Mouse (Mus musculus): ENCODE data around the gene Sema3f. TPM values are rescaled to one million over a fixed set of nuclear protein-coding genes. Genes with fewer than 3 reads are reported as not detected.
A peak's percentile ranks its signal among the peaks of the same experiment; 100 is the strongest.

Sema3f gene
- polyA plus RNA-seq, 1 experiment from 2014 or later, result 13.2 TPM

- Histone ChIP-seq H3K4me3 (no peak overlapping the region), H3K9me3 (no peaks in the 10 kb centered on the region), H3K36me3 (no peaks in the 10 kb centered on the region), H3K27ac (0 out of 2 replicates have a peak overlapping the region, but pooled peaks have one; percentile 0), H3K4me1 (peaks cover 52% of the 10 kb centered on the region), H3K27me3 (ENCODE audit: insufficient read depth, poor library complexity, severe bottlenecking) (peaks cover 12% of the 10 kb centered on the region; the same call in 1 of the 2 replicates)
- 57% methylated on average over 3 of the region's 3 CpGs for WGBS
- no peak for DNase-seq (ENCODE audit: low spot score)
Measured at GRCm38 (mm10) chr9:107729709-107730108, 19.4 kb upstream of the Sema3f start.

GRCm38 (mm10) chr9:107728919-107729670 is 18.8 kb upstream of the Sema3f start:
- Histone ChIP-seq H3K9me3 (no peaks in the 10 kb centered on the region), H3K27me3 (ENCODE audit: insufficient read depth, poor library complexity, severe bottlenecking) (peaks cover 8% of the 10 kb centered on the region; the same call in 1 of the 2 replicates), H3K36me3 (no peaks in the 10 kb centered on the region), H3K4me1 (peaks cover 52% of the 10 kb centered on the region), H3K27ac (peak overlapping the region; percentile 0; the same call in 1 of the 2 replicates), H3K4me3 (no peak overlapping the region)
- 32% methylated on average over 6 of the region's 6 CpGs for WGBS
- DNase-seq (ENCODE audit: low spot score), result no peak

DNA sequence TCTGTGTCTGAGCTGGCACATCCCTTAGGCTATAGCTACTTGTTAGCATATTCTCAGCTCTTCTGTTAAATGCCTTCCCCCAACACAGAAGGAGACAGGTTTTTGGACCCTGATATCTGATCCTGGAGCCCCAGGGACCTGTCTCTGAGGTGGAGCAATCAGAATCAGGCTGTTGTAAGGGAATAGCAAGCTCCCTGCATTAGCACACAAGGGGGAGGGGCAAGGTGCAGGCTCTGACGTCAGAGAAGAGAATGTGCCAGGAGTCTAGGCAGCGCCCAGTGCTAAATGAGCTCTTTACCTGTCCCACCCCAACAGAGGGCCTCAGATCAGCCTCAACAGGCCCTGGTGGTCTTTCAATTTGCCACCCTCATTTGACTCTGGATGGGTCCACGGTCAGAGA is 16.8 kb upstream of the Sema3f start:
- 60% methylated on average over 3 of the region's 3 CpGs for WGBS
- Histone ChIP-seq H3K4me3 (no peak overlapping the region), H3K27ac (peak overlapping the region; percentile 25), H3K36me3 (no peaks in the 10 kb centered on the region), H3K4me1 (peaks cover 68% of the 10 kb centered on the region), H3K9me3 (no peaks in the 10 kb centered on the region), H3K27me3 (ENCODE audit: insufficient read depth, poor library complexity, severe bottlenecking) (peaks cover 23% of the 10 kb centered on the region)
- DNase-seq (ENCODE audit: low spot score), result no peak

DNA sequence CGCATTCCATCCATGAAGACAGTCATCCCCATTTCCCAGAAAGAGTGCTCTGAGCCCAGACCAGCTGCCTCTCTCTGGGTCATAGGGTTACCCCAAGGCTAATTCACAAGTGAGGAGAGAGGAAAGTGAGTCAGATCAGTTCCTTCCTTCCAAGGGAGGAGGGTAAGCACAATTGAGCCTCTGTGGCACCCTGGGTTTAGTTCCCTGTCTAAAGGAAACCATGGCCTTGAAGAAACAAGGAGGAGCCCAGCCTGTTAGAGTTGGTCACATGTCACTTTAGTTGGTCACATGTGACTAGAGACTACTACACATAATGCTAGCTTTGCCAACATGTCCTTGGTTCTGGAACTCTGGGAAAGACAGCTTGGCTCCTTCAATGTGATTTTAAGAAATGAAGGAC is 14.5 kb upstream of the Sema3f start:
- DNase-seq (ENCODE audit: low spot score), result no peak
- 92% methylated on average over 1 of the region's 1 CpGs for WGBS
- peaks cover 30% of the 10 kb centered on the region for H3K27me3 ChIP-seq (ENCODE audit: insufficient read depth, poor library complexity, severe bottlenecking)
- no peaks in the 10 kb centered on the region for H3K36me3 ChIP-seq
- H3K4me1 ChIP-seq, result peaks cover 62% of the 10 kb centered on the region
- peak overlapping the region; percentile 77; the same call in 1 of the 2 replicates for H3K27ac ChIP-seq
- H3K9me3 ChIP-seq, result no peaks in the 10 kb centered on the region
- no peak overlapping the region for H3K4me3 ChIP-seq

DNA sequence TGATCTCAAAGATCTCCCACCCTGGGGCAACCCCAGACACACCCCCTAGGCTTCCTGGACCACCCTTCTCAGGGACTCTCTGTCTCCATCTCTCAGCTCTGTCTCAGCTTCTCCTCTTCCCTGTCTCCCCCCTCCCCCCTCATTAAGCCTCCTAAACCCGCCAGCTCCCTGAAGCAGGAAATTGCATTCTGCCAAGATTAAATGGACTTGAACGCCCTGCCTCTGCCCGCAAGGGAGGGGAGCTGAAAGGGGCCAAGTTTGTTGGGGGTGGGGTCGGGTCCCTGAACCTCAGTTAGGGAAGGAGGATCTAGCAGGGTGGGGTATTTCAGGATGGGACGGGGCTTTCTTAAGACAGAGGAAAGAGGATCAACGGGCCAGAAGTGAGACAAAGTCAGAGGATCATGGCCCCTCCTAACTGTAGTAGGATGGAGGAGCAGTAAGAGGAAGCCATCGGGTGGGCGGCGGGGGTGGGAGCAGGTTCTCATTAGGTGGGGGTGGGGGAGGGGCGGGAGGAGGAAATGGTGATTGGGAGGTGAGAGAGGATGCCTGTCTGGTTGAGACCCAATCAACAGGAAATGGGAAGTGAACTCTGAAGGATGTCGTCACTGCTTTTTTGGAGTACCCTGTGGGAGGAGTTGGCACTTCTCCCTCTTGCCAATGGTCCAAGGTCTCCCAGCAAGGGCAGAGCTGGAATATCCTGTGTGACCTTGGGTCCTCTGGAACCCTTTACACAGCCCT is 13.7 kb upstream of the Sema3f start:
- Histone ChIP-seq H3K27me3 (ENCODE audit: insufficient read depth, poor library complexity, severe bottlenecking) (peaks cover 30% of the 10 kb centered on the region), H3K4me1 (peaks cover 54% of the 10 kb centered on the region), H3K4me3 (peak overlapping the region; percentile 43), H3K27ac (peak overlapping the region; percentile 77), H3K36me3 (no peaks in the 10 kb centered on the region), H3K9me3 (no peaks in the 10 kb centered on the region)
- 4% methylated on average over 11 of the region's 11 CpGs for WGBS
- DNase-seq (ENCODE audit: low spot score), result no peak

DNA sequence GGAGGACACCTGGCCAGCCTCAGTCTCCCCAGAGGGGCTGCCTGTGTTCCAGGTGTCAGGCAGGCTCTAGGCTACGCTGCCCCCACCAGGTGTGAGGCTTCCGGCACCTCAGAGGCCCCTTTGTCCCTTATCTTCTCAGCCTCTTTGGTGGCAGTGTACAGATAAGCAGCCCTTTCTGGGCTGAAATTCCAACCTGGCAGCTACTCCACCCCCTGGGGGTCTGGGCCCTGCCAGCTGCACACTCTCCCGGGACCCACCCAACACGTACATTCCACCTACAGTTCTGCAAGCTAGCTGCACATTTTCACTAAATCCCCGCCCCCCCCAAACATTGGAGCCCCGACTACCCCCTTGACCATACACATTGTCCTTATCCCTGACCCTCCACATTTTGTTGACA is 13.0 kb upstream of the Sema3f start:
- Histone ChIP-seq H3K27me3 (ENCODE audit: insufficient read depth, poor library complexity, severe bottlenecking) (peaks cover 30% of the 10 kb centered on the region), H3K27ac (peak overlapping the region; percentile 77), H3K9me3 (no peaks in the 10 kb centered on the region), H3K4me3 (peak overlapping the region; percentile 43; the same call in 1 of the 2 replicates), H3K4me1 (peaks cover 48% of the 10 kb centered on the region), H3K36me3 (no peaks in the 10 kb centered on the region)
- DNase-seq (ENCODE audit: low spot score), result no peak
- 9% methylated on average over 6 of the region's 6 CpGs for WGBS

GRCm38 (mm10) chr9:107718781-107719540 is 8.7 kb upstream of the Sema3f start:
- Histone ChIP-seq H3K27ac (peak overlapping the region; percentile 24; the same call in 1 of the 2 replicates), H3K4me3 (no peak overlapping the region), H3K9me3 (no peaks in the 10 kb centered on the region), H3K36me3 (no peaks in the 10 kb centered on the region), H3K4me1 (peaks cover 49% of the 10 kb centered on the region), H3K27me3 (ENCODE audit: insufficient read depth, poor library complexity, severe bottlenecking) (peaks cover 38% of the 10 kb centered on the region)
- no peak for DNase-seq (ENCODE audit: low spot score)
- 73% methylated on average over 10 of the region's 10 CpGs for WGBS

DNA sequence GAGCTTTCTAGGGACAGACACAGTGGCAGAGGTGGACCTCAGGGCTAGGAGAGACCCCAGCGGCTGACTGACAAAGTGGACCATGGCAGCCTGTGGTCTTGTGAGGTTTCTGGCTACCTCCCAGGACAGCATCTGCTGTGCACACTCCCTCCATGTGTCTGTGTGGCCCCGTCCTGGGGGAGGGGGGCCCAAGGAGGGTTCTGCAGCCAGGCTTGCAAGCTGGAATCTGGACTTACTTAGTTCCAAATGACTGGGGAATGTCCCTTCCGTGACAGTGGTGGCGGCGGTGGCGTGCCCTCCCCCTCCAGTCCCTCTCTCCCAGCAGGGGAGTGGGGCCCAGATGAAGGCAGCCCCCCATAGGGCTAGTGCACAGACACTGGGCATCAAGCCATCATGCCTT is 6.7 kb upstream of the Sema3f start:
- H3K27me3 ChIP-seq (ENCODE audit: insufficient read depth, poor library complexity, severe bottlenecking), result peaks cover 23% of the 10 kb centered on the region
- peaks cover 39% of the 10 kb centered on the region for H3K4me1 ChIP-seq
- no peak for DNase-seq (ENCODE audit: low spot score)
- no peak overlapping the region for H3K4me3 ChIP-seq
- WGBS, result 40% methylated on average over 6 of the region's 6 CpGs
- no peaks in the 10 kb centered on the region for H3K36me3 ChIP-seq
- no peaks in the 10 kb centered on the region for H3K9me3 ChIP-seq
- 0 out of 2 replicates have a peak overlapping the region, but pooled peaks have one; percentile 2 for H3K27ac ChIP-seq

- DNase-seq (ENCODE audit: low spot score), result no peak
- peaks cover 40% of the 10 kb centered on the region for H3K4me1 ChIP-seq
- H3K36me3 ChIP-seq, result no peaks in the 10 kb centered on the region
- no peak overlapping the region for H3K4me3 ChIP-seq
- peaks cover 29% of the 10 kb centered on the region for H3K27me3 ChIP-seq (ENCODE audit: insufficient read depth, poor library complexity, severe bottlenecking)
- no peak overlapping the region for H3K27ac ChIP-seq
- 70% methylated on average over 2 of the region's 2 CpGs for WGBS
- no peaks in the 10 kb centered on the region for H3K9me3 ChIP-seq
Measured at GRCm38 (mm10) chr9:107715632-107716031, 5.4 kb upstream of the Sema3f start.

DNA sequence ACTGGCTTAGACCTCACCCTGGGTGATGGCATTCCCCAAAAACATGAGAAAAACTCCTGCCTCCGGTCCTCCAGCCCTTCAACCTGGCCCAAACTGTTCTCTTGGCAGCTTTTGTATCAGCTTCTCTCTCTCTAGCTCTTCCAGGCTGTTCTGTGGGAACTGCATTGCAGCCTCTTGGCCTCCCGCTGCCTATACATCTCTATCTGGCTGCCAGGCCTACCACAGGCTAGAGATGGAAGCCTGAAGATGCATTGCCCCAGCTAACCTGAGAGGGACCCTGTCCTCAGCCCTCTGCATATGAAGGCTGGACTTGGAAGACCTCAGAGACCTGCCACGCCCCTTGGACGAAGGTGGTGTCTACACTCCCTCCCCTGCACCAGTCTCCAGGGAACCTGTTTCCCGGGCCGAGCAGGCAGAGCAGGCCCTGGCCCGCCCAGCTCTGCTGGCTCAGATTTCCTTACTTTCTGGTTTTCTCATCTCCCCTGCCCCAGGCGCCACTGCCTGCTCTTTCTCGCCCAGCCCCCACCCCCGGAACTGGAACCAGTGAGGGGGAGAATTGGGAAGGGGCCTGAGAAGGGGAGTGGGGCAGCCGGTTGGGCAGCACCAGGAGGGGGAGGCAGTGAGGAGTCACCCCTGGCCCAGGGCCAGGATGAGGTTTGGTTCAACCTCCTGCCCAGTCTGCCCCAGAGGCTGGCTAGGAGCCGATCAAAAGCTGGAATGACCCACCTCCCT is 4.1 kb upstream of the Sema3f start:
- no peak for DNase-seq (ENCODE audit: low spot score)
- 14% methylated on average over 12 of the region's 12 CpGs for WGBS
- H3K27ac ChIP-seq, result peak overlapping the region; percentile 79
- peaks cover 39% of the 10 kb centered on the region for H3K27me3 ChIP-seq (ENCODE audit: insufficient read depth, poor library complexity, severe bottlenecking)
- H3K4me3 ChIP-seq, result peak overlapping the region; percentile 34
- peaks cover 52% of the 10 kb centered on the region for H3K4me1 ChIP-seq
- H3K36me3 ChIP-seq, result no peaks in the 10 kb centered on the region
- no peaks in the 10 kb centered on the region for H3K9me3 ChIP-seq

DNA sequence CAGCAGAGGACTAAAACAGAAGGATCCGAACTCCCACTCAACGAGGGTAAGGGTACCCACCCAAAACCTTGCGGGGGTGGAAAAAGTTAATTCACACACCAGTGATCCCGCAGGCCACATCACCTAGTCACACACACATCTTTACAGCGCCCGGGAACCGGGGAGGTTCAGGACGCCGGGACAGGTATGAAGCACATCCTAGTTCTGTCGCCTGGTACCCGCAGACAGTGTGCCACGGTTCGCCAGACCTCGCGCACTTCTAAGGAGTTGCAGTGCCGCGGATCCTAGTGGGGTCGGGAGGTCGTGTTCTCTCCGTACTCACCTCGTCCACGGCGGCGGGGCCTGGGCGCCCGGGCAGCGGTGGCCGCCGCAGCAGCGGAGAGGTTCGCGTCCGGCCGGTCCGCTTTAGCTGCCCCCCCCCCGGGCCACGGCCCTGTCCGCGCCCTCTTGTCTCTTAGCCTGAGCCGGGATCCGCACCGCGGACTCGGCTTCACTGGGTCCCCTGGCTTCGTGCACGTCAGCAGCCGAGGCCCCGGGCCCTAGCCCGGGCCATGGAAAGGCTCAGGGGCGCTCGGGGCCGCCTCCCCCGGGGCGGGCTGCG is 1.1 kb downstream of the Sema3f start:
- Histone ChIP-seq H3K4me1 (peaks cover 73% of the 10 kb centered on the region), H3K4me3 (peak overlapping the region; percentile 76), H3K27me3 (ENCODE audit: insufficient read depth, poor library complexity, severe bottlenecking) (peaks cover 66% of the 10 kb centered on the region), H3K9me3 (no peaks in the 10 kb centered on the region), H3K36me3 (peaks cover 7% of the 10 kb centered on the region; the same call in 1 of the 2 replicates), H3K27ac (peak overlapping the region; percentile 89)
- no peak for DNase-seq (ENCODE audit: low spot score)
- WGBS, result under 1% methylated on average over 53 of the region's 55 CpGs
